Mouse (Mus musculus) forebrain, postnatal 0 days (tissue): Measurements from ENCODE around the gene Atf7ip2. TPM values are rescaled to one million over a fixed set of nuclear protein-coding genes. Genes with fewer than 3 reads are reported as not detected.
"Not testable (repeated sequence)": the region's sequence is repeated elsewhere in the genome, so short reads cannot be mapped to it uniquely, and the experiment has no call there.

Experiments used
- ATAC-seq: fragments of 200-750 bp; cut with Nextera tagmentation; 2 replicates; pipeline ENCODE4 v1.8.0; 2017; ENCODE audit warnings: mild to moderate bottlenecking, moderate library complexity
- DNase-seq: peaks from one replicate; pipeline ENCODE4 v3.0.0-alpha.2; 2015
- H3K27ac ChIP-seq: fragments of 300-500 bp; sonication (generic); 2 replicates; pipeline ENCODE4 v1.5.1; 2014; ENCODE audit warnings: low read depth, mild to moderate bottlenecking, antibody characterized with exemption, low read length, moderate library complexity, mixed read lengths
- H3K27me3 ChIP-seq: fragments of 300-500 bp; sonication (generic); 2 replicates; pipeline ENCODE4 v1.6.1; 2014; ENCODE audit warnings: mild to moderate bottlenecking, low read length, mixed read lengths; ENCODE audit not compliant: insufficient read depth
- H3K36me3 ChIP-seq: fragments of 300-500 bp; sonication (generic); 2 replicates; pipeline ENCODE4 v1.6.1; 2014; ENCODE audit warnings: mild to moderate bottlenecking, moderate library complexity; ENCODE audit not compliant: insufficient read depth
- H3K4me1 ChIP-seq: fragments of 300-500 bp; sonication (generic); 2 replicates; pipeline ENCODE4 v1.6.1; 2014; ENCODE audit warnings: antibody characterized with exemption; ENCODE audit not compliant: insufficient read depth
- H3K4me2 ChIP-seq: fragments of 300-500 bp; sonication (generic); 2 replicates; pipeline ENCODE4 v1.6.1; 2014; ENCODE audit warnings: low read depth, mild to moderate bottlenecking, moderate library complexity
- H3K4me3 ChIP-seq: fragments of 300-500 bp; sonication (generic); 2 replicates; pipeline ENCODE4 v1.5.1; 2014; ENCODE audit warnings: low read depth, low read length, mixed read lengths
- H3K9ac ChIP-seq: fragments of 300-500 bp; sonication (generic); 2 replicates; pipeline ENCODE4 v1.6.1; 2014; ENCODE audit warnings: mild to moderate bottlenecking
- H3K9me3 ChIP-seq: fragments of 300-500 bp; sonication (generic); 2 replicates; pipeline ENCODE4 v1.6.1; 2016; ENCODE audit warnings: low read length
- CTCF ChIP-seq: sonication (generic); IDR thresholded peaks from 2 replicates; pipeline ENCODE4 v1.5.1; 2016; ENCODE audit warnings: antibody characterized with exemption, control low read depth, low read depth
- WGBS: fragments of 180-500 bp; shearing (Covaris S2); extraction: QIAGEN DNeasy Blood & Tissue Kit; methylation state at CpG from one replicate; pipeline ENCODE4 v1.1.7; 2014; 5-methylcytosine and 5-hydroxymethylcytosine counted together
- polyA plus RNA-seq: library from polyadenylated mRNA; unstranded; fragments of >200 nt; fragmentation: Nextera tagmentation; extraction: Ambion mirVana; gene quantifications from 2 replicates; pipeline ENCODE4 v1.2.1, GENCODE M21; 2015
- total RNA-seq: library from RNA; depleted of rRNA; stranded (reverse); fragments of >200 nt; gene quantifications from 2 replicates; pipeline ENCODE4 v1.2.3, GENCODE M21; 2014; rRNA removed

The Atf7ip2 gene
- 0.38 and 0.46 TPM in 2 replicates for total RNA-seq
- 0.16 and 0.22 TPM in 2 replicates for polyA plus RNA-seq

DNA sequence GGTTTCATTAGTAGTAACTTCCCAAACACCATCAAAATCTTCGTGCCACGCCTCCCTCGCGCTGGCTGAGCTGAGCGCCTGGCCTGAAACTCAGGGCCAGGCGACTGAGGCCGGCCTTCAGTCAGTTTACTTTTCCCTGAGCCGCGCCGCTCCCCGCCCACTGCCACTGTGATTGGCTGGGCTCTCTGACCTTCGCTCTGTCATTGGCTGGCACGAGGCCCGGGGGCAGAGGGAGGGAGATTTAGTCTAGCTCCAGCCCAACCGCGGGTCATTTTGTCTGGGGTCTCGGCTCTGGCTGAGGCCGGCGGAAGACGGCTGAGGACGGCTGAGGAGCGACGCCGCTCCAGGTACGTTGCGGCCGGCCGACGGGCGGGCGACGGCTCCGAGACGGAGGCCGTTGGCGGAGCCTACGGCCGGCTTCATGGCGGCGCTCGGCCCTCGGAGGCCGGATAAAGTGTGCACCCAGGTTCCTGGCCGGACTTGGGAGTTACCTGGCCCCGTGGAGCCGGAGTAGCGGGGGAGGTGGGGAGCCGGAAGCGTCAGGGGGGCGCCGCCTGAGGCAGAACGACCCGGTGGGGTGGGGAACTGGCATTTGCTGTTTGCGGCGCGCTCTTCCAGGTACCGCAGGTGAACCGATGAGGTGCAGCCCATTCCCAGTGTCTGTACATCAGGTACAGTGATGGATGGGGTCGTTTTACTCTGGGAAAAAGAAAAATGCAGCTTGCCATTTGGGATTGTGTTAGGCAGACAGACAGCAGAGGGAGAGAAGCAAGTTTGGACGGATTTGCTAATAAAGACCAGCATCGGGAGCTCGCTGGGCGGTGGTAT lies at the start of gene Atf7ip2:
Atf7ip2 (plus strand) TSS at position 34 of the 828 bp plus-strand sequence.
- H3K4me1 ChIP-seq: no peaks in the 10 kb centered on the region
- 2% methylated on average over 63 of the region's 63 CpGs for WGBS
- H3K27ac ChIP-seq: no peak within 1 kb of the TSS
- H3K4me3 ChIP-seq: peak within 1 kb of the TSS; percentile 52
- no peak for TF ChIP-seq CTCF
- DNase-seq (peak; percentile 77), ATAC-seq (peak; percentile 91)
- no peaks in the 10 kb centered on the region for H3K36me3 ChIP-seq
- H3K9me3 ChIP-seq: peaks cover 7% of the 10 kb centered on the region; the same call in 1 of the 2 replicates
- peak within 1 kb of the TSS; percentile 47 for H3K9ac ChIP-seq
- H3K4me2 ChIP-seq: peak within 1 kb of the TSS; percentile 83
- H3K27me3 ChIP-seq: no peaks in the 10 kb centered on the region

DNA sequence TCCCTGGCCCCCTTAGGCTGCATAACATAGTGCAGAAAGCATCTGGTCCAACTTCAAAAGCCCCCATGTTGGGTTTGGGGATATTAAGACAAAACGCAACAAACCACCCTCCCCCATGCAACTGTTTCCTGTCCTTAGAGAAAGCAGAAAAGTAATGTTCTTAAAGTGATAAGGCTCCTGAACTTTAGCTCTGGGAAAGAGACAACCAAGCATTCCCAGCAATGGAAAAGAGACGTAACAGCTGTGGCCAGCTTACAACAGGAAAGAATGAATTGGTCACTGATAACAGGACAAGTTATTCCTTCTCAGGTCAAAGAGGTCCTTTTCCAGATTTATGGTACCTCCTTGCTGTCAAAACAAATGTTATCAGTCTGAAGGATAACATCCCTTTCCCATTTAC lies 49.3 kb upstream of the Atf7ip2 start:
- TF ChIP-seq CTCF: no peak
- Histone ChIP-seq H3K9ac (no peak overlapping the region), H3K27ac (no peak overlapping the region), H3K4me3 (no peak overlapping the region), H3K36me3 (no peaks in the 10 kb centered on the region), H3K4me1 (no peaks in the 10 kb centered on the region), H3K9me3 (no peaks in the 10 kb centered on the region), H3K27me3 (no peaks in the 10 kb centered on the region), H3K4me2 (no peak overlapping the region)
- no peak for DNase-seq
- WGBS: 90% methylated on average over 2 of the region's 2 CpGs
- ATAC-seq: no peak

DNA sequence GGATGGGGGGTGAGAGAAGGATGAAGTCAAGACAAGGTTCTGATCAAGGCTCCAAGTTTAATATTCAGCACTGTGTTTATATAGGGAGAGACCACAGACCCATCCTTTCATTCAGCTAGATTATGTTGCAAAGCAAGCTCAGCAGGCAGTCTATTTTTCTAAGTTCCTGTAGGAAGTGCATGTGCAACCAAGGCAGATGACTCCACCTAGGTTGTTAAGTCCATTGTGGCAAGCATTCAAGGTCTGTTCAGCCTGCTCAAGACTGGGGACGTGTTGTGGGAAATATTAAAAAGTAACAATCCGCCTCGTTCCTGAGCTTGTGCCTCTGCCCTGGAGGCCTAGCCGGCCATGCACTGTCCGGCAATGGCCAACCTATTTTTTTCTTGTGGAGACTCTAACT lies 45.1 kb upstream of the Atf7ip2 start:
- no peak for DNase-seq
- Histone ChIP-seq H3K4me2 (no peak overlapping the region), H3K4me3 (no peak overlapping the region), H3K27ac (no peak overlapping the region), H3K4me1 (no peaks in the 10 kb centered on the region), H3K36me3 (no peaks in the 10 kb centered on the region), H3K27me3 (no peaks in the 10 kb centered on the region), H3K9me3 (no peaks in the 10 kb centered on the region), H3K9ac (no peak overlapping the region)
- TF ChIP-seq CTCF: no peak
- ATAC-seq: no peak
- 92% methylated on average over 5 of the region's 5 CpGs for WGBS

DNA sequence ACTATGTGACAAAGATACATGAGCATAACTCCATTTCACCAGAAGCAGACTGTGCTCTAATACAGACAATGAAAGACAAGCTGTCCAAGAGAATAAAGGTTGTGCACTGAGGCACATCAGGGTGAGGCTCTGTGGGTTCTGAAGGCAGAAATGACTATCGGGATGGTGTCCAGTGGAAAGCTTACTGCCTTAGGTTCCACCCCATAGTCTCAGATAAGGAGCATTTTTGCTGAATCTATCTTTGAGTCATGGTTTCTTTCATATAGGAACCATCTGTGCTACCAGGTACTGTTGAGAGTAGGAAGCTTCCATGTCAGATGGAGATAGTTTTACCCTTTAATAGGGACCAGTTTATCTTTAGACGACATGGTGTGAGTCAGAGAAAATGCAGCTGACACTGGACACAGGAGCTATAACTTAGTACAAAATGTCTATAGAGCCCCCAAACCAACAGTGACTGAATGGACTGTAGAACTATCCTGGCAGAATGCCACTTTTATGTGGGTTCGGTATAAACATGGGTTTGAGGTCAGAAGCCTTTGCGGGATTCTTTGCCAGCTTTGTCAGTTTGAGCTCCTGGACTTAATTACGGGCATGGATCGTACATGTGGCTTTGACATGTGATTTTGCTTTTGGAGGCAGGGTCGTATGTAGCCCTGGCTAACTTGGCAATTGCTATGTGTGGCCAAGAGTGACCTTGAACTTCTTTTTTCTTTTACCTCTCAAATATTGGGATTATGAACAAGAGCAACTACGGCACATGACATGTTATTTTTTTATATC lies 23.2 kb upstream of the Atf7ip2 start:
- H3K4me1 ChIP-seq: no peaks in the 10 kb centered on the region
- no peak overlapping the region for H3K27ac ChIP-seq
- H3K9ac ChIP-seq: no peak overlapping the region
- no peak overlapping the region for H3K4me3 ChIP-seq
- H3K4me2 ChIP-seq: no peak overlapping the region
- no peaks in the 10 kb centered on the region for H3K36me3 ChIP-seq
- DNase-seq: no peak
- no peak for TF ChIP-seq CTCF
- H3K9me3 ChIP-seq: no peaks in the 10 kb centered on the region
- H3K27me3 ChIP-seq: no peaks in the 10 kb centered on the region
- WGBS: 93% methylated on average over 8 of the region's 8 CpGs
- no peak for ATAC-seq

DNA sequence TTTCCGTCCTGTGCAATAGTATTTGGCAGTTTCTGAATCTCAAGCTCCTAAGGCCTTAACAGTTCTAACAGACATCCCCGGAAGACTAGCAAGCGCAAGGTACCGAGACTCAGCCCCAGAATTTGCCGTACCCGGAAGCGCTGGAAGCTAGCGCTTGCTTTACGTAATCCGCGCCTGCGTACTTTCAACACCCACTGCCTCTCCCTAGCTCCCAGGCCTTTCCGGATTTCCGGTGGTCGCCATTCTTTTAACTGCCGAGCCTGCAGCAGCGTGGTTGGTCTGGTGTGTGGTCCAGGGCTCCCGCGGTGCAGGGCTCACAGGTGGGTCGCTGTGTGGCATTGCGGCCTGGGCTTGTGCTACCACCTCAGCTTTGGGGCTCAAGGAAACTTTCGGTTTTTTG lies 22.5 kb upstream of the Atf7ip2 start, which contains the start of gene Rpl39l:
Rpl39l (plus strand) TSS at position 222 of the 400 bp plus-strand sequence.
- Histone ChIP-seq H3K27me3 (no peaks in the 10 kb centered on the region), H3K9me3 (no peaks in the 10 kb centered on the region), H3K9ac (no peak within 1 kb of the TSS), H3K4me1 (no peaks in the 10 kb centered on the region), H3K27ac (no peak within 1 kb of the TSS), H3K4me3 (no peak within 1 kb of the TSS), H3K36me3 (no peaks in the 10 kb centered on the region), H3K4me2 (no peak within 1 kb of the TSS)
- no peak for TF ChIP-seq CTCF
- no peak for DNase-seq
- 92% methylated on average over 22 of the region's 22 CpGs for WGBS
- ATAC-seq: no peak

DNA sequence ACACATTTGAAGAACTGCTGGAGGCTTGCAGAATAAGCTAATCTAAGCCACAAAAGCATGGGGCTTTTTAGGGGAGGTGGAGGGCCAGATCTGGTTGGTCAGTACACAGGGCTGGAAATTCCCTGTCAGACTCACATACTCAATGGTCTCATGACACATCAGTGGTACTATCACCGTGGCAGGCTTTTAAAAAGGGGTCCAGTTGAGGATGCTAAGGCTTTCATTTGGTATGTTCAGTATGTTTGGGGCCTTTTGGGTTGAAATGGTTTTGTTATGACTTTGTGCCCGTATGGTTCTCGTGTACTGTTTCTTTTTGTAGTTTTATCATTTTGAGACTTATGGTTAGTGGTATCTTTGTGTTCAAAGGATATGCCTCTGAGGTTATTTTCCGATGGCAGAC lies 21.2 kb upstream of the Atf7ip2 start:
- 91% methylated on average over 4 of the region's 4 CpGs for WGBS
- no peak overlapping the region for H3K9ac ChIP-seq
- H3K27me3 ChIP-seq: no peaks in the 10 kb centered on the region
- no peak overlapping the region for H3K4me3 ChIP-seq
- no peaks in the 10 kb centered on the region for H3K36me3 ChIP-seq
- H3K4me2 ChIP-seq: no peak overlapping the region
- no peaks in the 10 kb centered on the region for H3K9me3 ChIP-seq
- no peaks in the 10 kb centered on the region for H3K4me1 ChIP-seq
- TF ChIP-seq CTCF: no peak
- ATAC-seq (no peak), DNase-seq (no peak)
- H3K27ac ChIP-seq: no peak overlapping the region

DNA sequence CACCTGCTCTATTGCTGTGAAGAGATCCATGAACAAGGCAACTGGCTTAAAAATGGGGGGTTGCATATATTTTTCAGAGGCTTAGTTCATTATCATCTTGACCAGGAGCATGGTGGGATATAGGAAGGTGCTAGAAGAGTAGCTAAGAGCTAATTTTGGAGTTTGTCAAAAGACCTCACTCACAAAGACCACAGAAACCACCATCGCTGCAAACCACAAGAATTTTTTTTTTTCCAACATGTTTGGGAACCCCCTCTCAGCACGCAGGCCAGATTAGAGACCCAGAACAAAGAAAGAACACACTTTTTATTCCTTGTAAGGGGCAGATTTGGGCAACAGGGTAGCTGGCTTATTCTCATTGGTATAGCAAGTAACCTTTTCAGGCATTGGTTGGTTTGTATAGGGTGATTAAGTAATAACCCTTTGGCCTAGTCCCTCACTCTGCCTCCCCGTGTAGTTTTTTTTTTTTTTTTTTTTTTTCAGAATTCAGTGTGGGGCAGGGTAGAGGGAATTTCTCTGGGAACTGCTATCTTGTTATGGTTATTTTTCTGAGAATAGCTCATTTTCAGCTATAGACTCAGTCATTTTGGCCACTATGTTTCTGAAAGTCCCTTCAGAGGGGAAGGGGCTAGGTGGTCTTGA lies 20.2 kb upstream of the Atf7ip2 start:
- no peak for TF ChIP-seq CTCF
- H3K27me3 ChIP-seq: no peaks in the 10 kb centered on the region
- ATAC-seq (no peak), DNase-seq (no peak)
- H3K4me1 ChIP-seq: no peaks in the 10 kb centered on the region
- 92% methylated on average over 3 of the region's 3 CpGs for WGBS
- no peak overlapping the region for H3K4me3 ChIP-seq
- no peaks in the 10 kb centered on the region for H3K9me3 ChIP-seq
- no peak overlapping the region for H3K9ac ChIP-seq
- no peak overlapping the region for H3K4me2 ChIP-seq
- H3K36me3 ChIP-seq: no peaks in the 10 kb centered on the region
- no peak overlapping the region for H3K27ac ChIP-seq

DNA sequence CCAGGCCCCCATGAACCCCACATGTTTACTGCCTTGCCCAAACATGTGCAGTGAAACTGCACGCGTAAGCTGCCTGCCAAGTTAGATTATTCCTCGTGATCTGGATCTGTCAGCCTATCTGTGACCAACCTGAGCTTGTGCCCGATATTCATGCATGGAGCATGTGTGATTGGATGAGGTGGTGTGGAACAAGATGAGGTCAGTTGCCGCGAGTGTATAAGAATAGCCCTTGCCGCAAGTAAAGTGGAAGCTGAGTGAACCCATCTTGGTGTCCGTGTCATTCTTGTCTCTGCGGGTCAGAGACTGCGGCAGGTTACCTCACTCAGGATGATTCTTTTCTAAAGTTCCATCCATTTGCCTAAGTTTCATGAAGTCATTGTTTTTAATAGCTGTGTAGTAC lies 5.1 kb upstream of the Atf7ip2 start:
- ATAC-seq, H3K4me2 ChIP-seq, H3K36me3 ChIP-seq, H3K27me3 ChIP-seq, H3K27ac ChIP-seq, H3K9ac ChIP-seq, DNase-seq, H3K4me1 ChIP-seq, H3K4me3 ChIP-seq: not testable (repeated sequence)
- peaks cover 11% of the 10 kb centered on the region; the same call in 1 of the 2 replicates for H3K9me3 ChIP-seq
- WGBS: 97% methylated on average over 10 of the region's 10 CpGs
